Mouse (Mus musculus) embryonic facial prominence, embryonic 10.5 days (tissue): ENCODE measurements at regions not wholly inside any gene's neighbourhood (a gene's known extent, or its start where the extent isn't known, plus 50 kb on each side); places are given as distances from the start of the nearest gene placed in this dataset.
A peak's percentile ranks its signal among the peaks of the same experiment; 100 is the strongest.

ENCODE experiments used
- DNase-seq: peaks from one replicate; pipeline ENCODE4 v3.0.0-alpha.2; 2017; ENCODE audit warnings: low spot score
- H3K27ac ChIP-seq: fragments of 300-500 bp; sonication (generic); replicated peaks from 2 replicates; pipeline ENCODE4 v1.5.1; 2016; ENCODE audit warnings: mild to moderate bottlenecking
- H3K27me3 ChIP-seq: fragments of 300-500 bp; sonication (generic); replicated peaks from 2 replicates; pipeline ENCODE4 v1.6.1; 2016; ENCODE audit warnings: low read depth, mild to moderate bottlenecking; ENCODE audit not compliant: poor library complexity, severe bottlenecking
- H3K36me3 ChIP-seq: fragments of 300-500 bp; sonication (generic); replicated peaks from 2 replicates; pipeline ENCODE4 v1.6.1; 2016; ENCODE audit warnings: mild to moderate bottlenecking, moderate library complexity
- H3K4me1 ChIP-seq: fragments of 300-500 bp; sonication (generic); 2 replicates; pipeline ENCODE4 v1.6.1; 2016
- H3K4me3 ChIP-seq: fragments of 300-500 bp; sonication (generic); 2 replicates; pipeline ENCODE4 v1.5.1; 2016; ENCODE audit warnings: mild to moderate bottlenecking, moderate library complexity
- H3K9me3 ChIP-seq: fragments of 300-500 bp; sonication (generic); 2 replicates; pipeline ENCODE4 v1.6.1; 2016; ENCODE audit warnings: mild to moderate bottlenecking
- WGBS: fragments of 180-500 bp; shearing (Covaris S2); methylation state at CpG from one replicate; pipeline ENCODE4 v1.1.7; 2016; 5-methylcytosine and 5-hydroxymethylcytosine counted together

- peaks cover 49% of the 10 kb centered on the region for H3K4me1 ChIP-seq
- H3K27ac ChIP-seq: peak overlapping the region; percentile 66
- WGBS: 84% methylated on average over 13 of the region's 13 CpGs
Observed at GRCm38 (mm10) chr8:26834604-26835003, 142.5 kb upstream of the Zfp703 start.

GRCm38 (mm10) chr8:26835076-26835475 lies 142.0 kb upstream of the Zfp703 start:
- WGBS: 48% methylated on average over 8 of the region's 8 CpGs
- peaks cover 27% of the 10 kb centered on the region for H3K27me3 ChIP-seq
- H3K9me3 ChIP-seq: no peaks in the 10 kb centered on the region
- H3K4me3 ChIP-seq: no peak overlapping the region
- H3K4me1 ChIP-seq: peaks cover 51% of the 10 kb centered on the region
- no peaks in the 10 kb centered on the region for H3K36me3 ChIP-seq
- no peak for DNase-seq
- H3K27ac ChIP-seq: peak overlapping the region; percentile 66

More at GRCm38 (mm10) chr8:26834604-26835003, 142.5 kb upstream of the Zfp703 start:
- peaks cover 31% of the 10 kb centered on the region for H3K27me3 ChIP-seq
- no peak overlapping the region for H3K4me3 ChIP-seq
- no peak for DNase-seq
- no peaks in the 10 kb centered on the region for H3K36me3 ChIP-seq
- no peaks in the 10 kb centered on the region for H3K9me3 ChIP-seq

DNA sequence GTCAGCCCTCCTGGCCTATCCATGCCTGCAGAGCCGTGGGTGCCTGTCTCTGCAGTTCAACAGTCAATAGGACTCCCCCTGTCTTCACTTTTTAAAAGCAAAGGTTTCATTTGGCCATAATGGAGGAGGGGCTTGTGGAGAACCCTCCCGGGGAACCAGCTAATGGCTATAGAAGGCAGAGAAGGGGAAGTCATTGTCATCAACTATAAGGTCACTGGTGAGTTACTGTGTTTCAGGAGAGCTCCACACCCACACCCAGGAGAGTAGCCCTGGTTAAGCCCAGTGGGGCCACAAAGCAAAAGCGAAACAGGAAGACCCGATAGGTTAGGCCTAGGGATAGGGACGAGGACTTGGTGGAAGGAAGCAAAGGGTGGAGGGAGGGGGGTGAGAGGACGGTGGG lies 141.5 kb upstream of the Zfp703 start:
- Histone ChIP-seq H3K36me3 (no peaks in the 10 kb centered on the region), H3K9me3 (no peaks in the 10 kb centered on the region), H3K4me3 (no peak overlapping the region), H3K27me3 (peaks cover 22% of the 10 kb centered on the region), H3K27ac (0 out of 2 replicates have a peak overlapping the region, but pooled peaks have one; percentile 66), H3K4me1 (peaks cover 56% of the 10 kb centered on the region)
- DNase-seq: no peak
- 73% methylated on average over 6 of the region's 6 CpGs for WGBS

GRCm38 (mm10) chr8:26836552-26836951 lies 140.6 kb upstream of the Zfp703 start:
- Histone ChIP-seq H3K27me3 (peaks cover 22% of the 10 kb centered on the region), H3K4me1 (peaks cover 58% of the 10 kb centered on the region), H3K27ac (no peak overlapping the region), H3K9me3 (no peaks in the 10 kb centered on the region), H3K36me3 (no peaks in the 10 kb centered on the region), H3K4me3 (no peak overlapping the region)
- 93% methylated on average over 7 of the region's 7 CpGs for WGBS
- DNase-seq: no peak

- H3K4me3 ChIP-seq: no peak overlapping the region
- H3K27me3 ChIP-seq: peaks cover 20% of the 10 kb centered on the region
- 29% methylated on average over 2 of the region's 2 CpGs for WGBS
- DNase-seq: no peak
- H3K27ac ChIP-seq: no peak overlapping the region
- H3K9me3 ChIP-seq: no peaks in the 10 kb centered on the region
- no peaks in the 10 kb centered on the region for H3K36me3 ChIP-seq
- peaks cover 53% of the 10 kb centered on the region for H3K4me1 ChIP-seq
Observed at GRCm38 (mm10) chr8:26840286-26840685, 136.8 kb upstream of the Zfp703 start.

DNA sequence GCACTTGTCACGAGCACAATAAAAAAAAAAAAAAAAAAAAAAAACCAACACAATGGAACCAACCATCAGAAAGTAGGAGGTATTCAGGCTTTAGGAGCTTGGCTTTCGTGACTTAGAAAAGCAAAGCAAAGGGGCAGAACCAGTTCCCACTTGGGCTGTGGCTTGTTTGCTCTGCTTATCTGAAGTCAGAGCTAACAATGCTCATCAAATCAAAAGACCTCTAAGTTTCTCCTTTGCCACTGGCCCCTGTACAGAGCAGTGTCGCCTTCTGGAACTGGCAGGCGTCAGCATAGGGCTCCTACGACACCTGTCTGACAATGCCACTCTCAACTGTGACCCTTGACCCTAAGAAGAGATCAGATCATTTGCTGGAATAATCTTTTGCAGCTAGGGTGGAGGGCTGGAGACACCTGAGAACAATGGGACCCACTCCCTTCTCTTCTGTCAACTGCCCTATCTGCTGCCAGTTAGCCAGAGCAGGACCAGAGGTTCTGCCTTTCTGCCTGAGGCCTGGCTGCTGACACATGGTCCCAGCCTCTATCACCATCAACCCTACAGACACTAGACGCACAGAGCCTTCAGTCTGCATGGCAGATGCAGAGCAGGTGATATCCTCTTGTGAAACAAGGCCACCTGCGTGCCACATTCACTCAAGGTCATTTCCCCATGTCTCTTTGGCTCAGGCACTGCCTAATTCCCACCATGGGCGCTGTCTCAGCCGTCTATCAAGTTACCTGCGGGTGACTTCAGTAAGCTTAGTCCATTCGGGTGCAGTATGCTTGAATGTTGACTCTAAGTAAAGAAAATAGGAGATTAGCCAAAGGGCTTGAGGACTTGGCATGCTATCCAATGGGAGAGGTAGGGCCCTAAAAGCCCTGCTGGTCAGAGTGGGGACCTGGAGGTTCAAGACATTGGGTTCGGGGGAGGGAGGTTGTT lies 136.1 kb upstream of the Zfp703 start:
- 58% methylated on average over 12 of the region's 12 CpGs for whole genome bisulfite sequencing
- DNase-seq: no peak
- Histone ChIP-seq H3K4me1 (peaks cover 54% of the 10 kb centered on the region), H3K4me3 (no peak overlapping the region), H3K9me3 (no peaks in the 10 kb centered on the region), H3K27me3 (peaks cover 13% of the 10 kb centered on the region; the same call in 1 of the 2 replicates), H3K27ac (peak overlapping the region; percentile 35; the same call in 1 of the 2 replicates), H3K36me3 (no peaks in the 10 kb centered on the region)

DNA sequence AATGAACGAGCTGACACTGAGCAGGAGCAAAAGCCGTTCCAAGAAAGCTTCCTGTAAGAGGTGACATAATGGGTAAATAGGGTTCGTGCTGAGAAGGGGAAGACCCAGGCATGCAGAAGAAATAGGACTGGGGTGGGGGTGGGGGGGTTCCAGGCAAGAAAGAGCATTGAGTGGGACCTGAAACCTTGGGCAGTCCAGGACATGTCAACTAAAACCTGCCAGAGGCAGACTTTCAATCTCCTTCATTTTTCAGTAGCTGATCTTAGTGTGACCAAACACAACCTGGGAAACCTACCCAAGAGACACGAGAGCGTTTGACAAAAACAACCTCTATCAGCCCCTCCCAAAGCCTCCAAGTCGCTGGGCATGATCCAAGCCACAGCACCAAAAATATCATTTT lies 133.4 kb upstream of the Zfp703 start:
- Histone ChIP-seq H3K27ac (0 out of 2 replicates have a peak overlapping the region, but pooled peaks have one; percentile 49), H3K4me1 (peaks cover 74% of the 10 kb centered on the region), H3K36me3 (no peaks in the 10 kb centered on the region), H3K27me3 (peaks cover 7% of the 10 kb centered on the region; the same call in 1 of the 2 replicates), H3K4me3 (no peak overlapping the region), H3K9me3 (no peaks in the 10 kb centered on the region)
- WGBS: 55% methylated on average over 6 of the region's 6 CpGs
- no peak for DNase-seq

DNA sequence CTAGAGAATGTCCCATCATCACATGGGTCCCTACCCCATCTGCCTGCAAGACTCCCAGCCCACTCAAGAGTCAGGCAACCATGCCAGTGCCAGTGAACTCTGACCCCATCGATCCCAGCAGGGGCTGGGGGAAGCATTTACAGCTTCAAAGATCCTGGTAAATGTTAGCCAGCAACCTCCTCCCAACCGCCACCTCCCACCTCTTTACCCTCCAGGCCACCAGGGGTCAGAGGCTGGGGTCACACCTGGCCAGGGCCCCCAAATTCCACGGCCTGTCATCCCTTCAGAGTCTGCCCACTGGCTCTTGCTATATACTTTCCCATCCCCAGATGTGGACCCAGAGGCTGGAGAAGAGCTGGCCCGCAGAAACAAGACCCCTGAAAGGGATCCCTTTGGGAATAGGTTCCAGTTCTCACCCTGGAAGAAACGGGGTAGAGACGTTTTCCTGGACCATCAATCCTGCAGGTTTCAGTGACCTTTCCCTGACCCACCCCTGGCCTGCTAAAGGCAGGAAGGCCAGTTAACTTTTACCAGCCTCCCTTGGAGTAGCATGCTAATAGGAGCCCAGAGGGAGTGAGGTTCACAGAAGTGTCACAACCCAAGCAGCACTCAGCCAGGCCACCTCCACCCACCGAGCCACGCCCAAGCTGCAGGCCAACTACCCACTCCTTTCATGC lies 132.9 kb upstream of the Zfp703 start:
- peak overlapping the region; percentile 49 for H3K27ac ChIP-seq
- peak; percentile 37 for DNase-seq
- peaks cover 80% of the 10 kb centered on the region for H3K4me1 ChIP-seq
- H3K27me3 ChIP-seq: peaks cover 7% of the 10 kb centered on the region; the same call in 1 of the 2 replicates
- H3K36me3 ChIP-seq: no peaks in the 10 kb centered on the region
- no peak overlapping the region for H3K4me3 ChIP-seq
- no peaks in the 10 kb centered on the region for H3K9me3 ChIP-seq
- 26% methylated on average over 8 of the region's 8 CpGs for whole genome bisulfite sequencing

DNA sequence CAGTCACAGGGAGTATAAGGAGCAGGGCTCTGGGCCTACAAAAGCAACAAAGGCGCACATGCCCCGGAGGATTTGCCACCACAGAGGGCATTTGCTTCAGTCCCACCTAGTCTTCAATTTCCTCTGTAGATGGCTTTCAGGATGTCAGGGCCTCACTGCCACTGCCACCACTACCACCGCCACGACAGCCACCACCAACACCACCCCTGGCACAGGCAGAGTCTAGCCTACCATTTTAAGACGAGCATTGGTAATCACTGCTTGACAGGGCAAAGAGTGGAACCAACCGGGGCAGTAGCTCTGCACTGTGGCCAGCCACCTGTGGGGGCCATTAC lies 132.3 kb upstream of the Zfp703 start:
- 83% methylated on average over 6 of the region's 6 CpGs for WGBS
- Histone ChIP-seq H3K36me3 (no peaks in the 10 kb centered on the region), H3K27me3 (peaks cover 7% of the 10 kb centered on the region; the same call in 1 of the 2 replicates), H3K4me3 (no peak overlapping the region), H3K4me1 (peaks cover 82% of the 10 kb centered on the region), H3K9me3 (no peaks in the 10 kb centered on the region), H3K27ac (peak overlapping the region; percentile 49)
- DNase-seq: no peak

GRCm38 (mm10) chr8:26845481-26846194 lies 131.5 kb upstream of the Zfp703 start:
- H3K27ac ChIP-seq: peak overlapping the region; percentile 37
- no peaks in the 10 kb centered on the region for H3K9me3 ChIP-seq
- H3K4me3 ChIP-seq: no peak overlapping the region
- no peak for DNase-seq
- 70% methylated on average over 11 of the region's 11 CpGs for WGBS
- H3K36me3 ChIP-seq: no peaks in the 10 kb centered on the region
- H3K4me1 ChIP-seq: peaks cover 80% of the 10 kb centered on the region
- peaks cover 7% of the 10 kb centered on the region; the same call in 1 of the 2 replicates for H3K27me3 ChIP-seq

- 85% methylated on average over 9 of the region's 9 CpGs for WGBS
- no peak for DNase-seq
- H3K9me3 ChIP-seq: no peaks in the 10 kb centered on the region
- peaks cover 5% of the 10 kb centered on the region; the same call in 1 of the 2 replicates for H3K27me3 ChIP-seq
- no peaks in the 10 kb centered on the region for H3K36me3 ChIP-seq
- H3K4me1 ChIP-seq: peaks cover 82% of the 10 kb centered on the region
- no peak overlapping the region for H3K4me3 ChIP-seq
- H3K27ac ChIP-seq: no peak overlapping the region
Observed at GRCm38 (mm10) chr8:26847009-26847408, 130.1 kb upstream of the Zfp703 start.

DNA sequence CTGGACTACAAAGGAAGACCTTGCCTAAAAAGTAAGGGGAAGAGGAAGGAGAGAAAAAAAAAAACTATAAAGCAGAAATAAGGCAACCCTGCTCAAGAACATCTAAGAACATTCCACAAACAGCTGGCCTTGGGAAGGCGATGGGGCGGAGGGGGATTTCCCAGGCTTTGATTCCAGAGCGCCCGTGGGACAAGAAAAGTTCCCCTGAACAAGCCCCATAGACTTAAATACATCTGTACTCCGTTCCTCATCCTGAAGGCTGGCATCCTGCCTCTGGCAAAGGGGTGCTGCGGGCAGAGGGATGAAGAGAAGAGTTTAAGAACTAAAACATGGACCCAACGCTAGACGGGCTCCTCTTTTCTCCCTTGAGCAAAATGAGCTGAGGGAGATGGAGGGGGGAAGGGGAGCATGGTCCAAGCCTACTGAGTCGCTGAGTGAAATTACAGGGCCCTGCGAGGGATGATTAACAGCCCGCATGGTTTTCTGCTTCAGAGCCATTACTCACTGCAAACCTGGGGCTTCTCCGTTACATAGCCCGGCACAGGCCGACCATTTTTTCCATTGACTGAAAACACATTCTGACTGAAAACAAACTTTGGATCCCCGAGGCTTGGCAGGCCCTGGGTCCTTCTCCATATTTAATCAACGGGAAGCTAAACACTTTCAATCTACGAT lies 128.9 kb upstream of the Zfp703 start:
- 72% methylated on average over 17 of the region's 17 CpGs for WGBS
- Histone ChIP-seq H3K27ac (peak overlapping the region; percentile 59), H3K4me3 (no peak overlapping the region)

More for the DNA sequence above, 128.9 kb upstream of the Zfp703 start:
- no peak for DNase-seq
- Histone ChIP-seq H3K36me3 (no peaks in the 10 kb centered on the region), H3K9me3 (no peaks in the 10 kb centered on the region), H3K27me3 (no peaks in the 10 kb centered on the region), H3K4me1 (peaks cover 90% of the 10 kb centered on the region)
